Mouse (Mus musculus) limb, embryonic 11.5 days (tissue): ENCODE results near the gene Tprn. TPM values are rescaled to one million over a fixed set of nuclear protein-coding genes. Genes with fewer than 3 reads are reported as not detected.

ENCODE experiments used
- ATAC-seq: fragments of 200-750 bp; cut with Nextera tagmentation; 2 replicates; pipeline ENCODE4 v1.8.0; 2017; ENCODE audit warnings: low read depth; ENCODE audit not compliant: insufficient number of reproducible peaks, low FRiP score, low TSS enrichment
- DNase-seq: peaks from one replicate; pipeline ENCODE4 v3.0.0-alpha.2; 2015; ENCODE audit warnings: low spot score
- H3K27ac ChIP-seq: fragments of 300-500 bp; sonication (generic); replicated peaks from 2 replicates; pipeline ENCODE4 v1.5.1; 2014; ENCODE audit warnings: low read depth, mild to moderate bottlenecking, low read length
- H3K27me3 ChIP-seq: fragments of 300-500 bp; sonication (generic); 2 replicates; pipeline ENCODE4 v1.6.1; 2014; ENCODE audit warnings: mild to moderate bottlenecking, low read length, mixed read lengths; ENCODE audit not compliant: control insufficient read depth, insufficient read depth
- H3K36me3 ChIP-seq: fragments of 300-500 bp; sonication (generic); 2 replicates; pipeline ENCODE4 v1.6.1; 2014; ENCODE audit warnings: mild to moderate bottlenecking, low read length, moderate library complexity, mixed read lengths; ENCODE audit not compliant: control insufficient read depth, insufficient read depth
- H3K4me1 ChIP-seq: fragments of 300-500 bp; sonication (generic); 2 replicates; pipeline ENCODE4 v1.6.1; 2014; ENCODE audit warnings: low read length, mixed read lengths; ENCODE audit not compliant: control insufficient read depth, insufficient read depth
- H3K4me2 ChIP-seq: fragments of 300-500 bp; sonication (generic); 2 replicates; pipeline ENCODE4 v1.6.1; 2014; ENCODE audit warnings: low read depth, mild to moderate bottlenecking, moderate library complexity; ENCODE audit not compliant: severe bottlenecking
- H3K4me3 ChIP-seq: fragments of 300-500 bp; sonication (generic); 2 replicates; pipeline ENCODE4 v1.5.1; 2014; ENCODE audit warnings: low read depth, low read length
- H3K9ac ChIP-seq: fragments of 300-500 bp; sonication (generic); 2 replicates; pipeline ENCODE4 v1.6.1; 2014; ENCODE audit warnings: mild to moderate bottlenecking, low read length
- H3K9me3 ChIP-seq: fragments of 300-500 bp; sonication (generic); 2 replicates; pipeline ENCODE4 v1.6.1; 2016; ENCODE audit warnings: low read length; ENCODE audit not compliant: control insufficient read depth
- WGBS: fragments of 180-500 bp; shearing (Covaris S2); extraction: QIAGEN DNeasy Blood & Tissue Kit; methylation state at CpG from one replicate; pipeline ENCODE4 v1.1.7; 2014; 5-methylcytosine and 5-hydroxymethylcytosine counted together
- polyA plus RNA-seq: library from polyadenylated mRNA; unstranded; fragments of >200 nt; fragmentation: Nextera tagmentation; extraction: Ambion mirVana; gene quantifications from 2 replicates; pipeline ENCODE4 v1.2.1, GENCODE M21; 2014

The Tprn gene
- polyA plus RNA-seq, 1 experiment from 2014 or later: 5.7 TPM

DNA sequence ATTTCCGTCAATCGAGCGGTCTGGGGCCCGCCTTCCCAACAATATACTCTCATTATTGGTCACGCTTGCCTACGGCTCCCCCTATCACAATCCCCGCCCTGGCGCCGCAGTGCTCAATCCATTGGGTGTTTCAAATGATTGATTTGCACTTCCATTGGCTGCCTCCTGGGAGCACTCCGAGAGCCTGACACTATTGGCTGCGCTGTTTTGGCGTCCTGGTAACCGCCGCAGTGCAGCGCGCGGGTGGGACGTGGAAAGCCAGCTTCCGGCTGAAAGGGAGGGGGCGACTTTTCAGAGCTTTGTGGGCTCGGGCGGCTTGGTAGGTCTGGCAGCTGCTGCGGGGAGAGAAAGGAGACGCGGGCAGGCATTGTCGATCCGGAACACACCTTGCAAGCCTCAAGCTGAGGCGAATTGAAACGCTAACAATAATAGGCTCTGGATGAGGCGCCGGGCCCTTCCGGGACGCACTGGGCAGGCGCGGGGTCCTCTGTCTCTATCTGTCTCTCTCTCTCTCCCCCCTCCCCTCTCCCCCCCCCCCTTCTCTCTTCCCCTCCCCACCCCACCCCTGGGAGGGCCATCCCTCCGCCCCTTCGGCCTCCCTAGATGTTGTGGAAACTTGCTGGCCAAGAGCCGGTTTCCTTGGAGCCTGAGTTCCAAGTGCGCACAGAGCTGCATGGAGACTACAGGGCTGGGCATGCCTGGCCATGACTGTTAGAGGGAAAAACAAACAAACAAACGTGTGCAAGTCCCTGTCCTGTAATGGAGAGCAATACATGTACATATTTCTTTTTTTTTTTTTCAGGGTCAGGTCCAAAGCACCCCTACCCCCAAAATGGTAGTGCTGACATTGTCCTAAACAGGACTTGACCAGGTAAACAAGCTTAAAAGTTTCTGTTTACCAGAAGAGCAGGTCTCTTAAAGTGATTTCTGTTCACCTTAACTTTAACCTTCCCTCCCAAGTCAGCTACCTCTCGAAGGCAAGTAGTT is 37.4 kb upstream of the Tprn start:
- Histone ChIP-seq H3K4me3 (peak overlapping the region; percentile 85), H3K4me1 (peaks cover 8% of the 10 kb centered on the region), H3K9me3 (no peaks in the 10 kb centered on the region), H3K36me3 (peaks cover 2% of the 10 kb centered on the region; the same call in 1 of the 2 replicates), H3K4me2 (peak overlapping the region; percentile 64), H3K27me3 (no peaks in the 10 kb centered on the region), H3K27ac (peak overlapping the region; percentile 96), H3K9ac (peak overlapping the region; percentile 65)
- WGBS: 2% methylated on average over 41 of the region's 41 CpGs
- peak; percentile 97 for DNase-seq
- peak; percentile 96 for ATAC-seq

DNA sequence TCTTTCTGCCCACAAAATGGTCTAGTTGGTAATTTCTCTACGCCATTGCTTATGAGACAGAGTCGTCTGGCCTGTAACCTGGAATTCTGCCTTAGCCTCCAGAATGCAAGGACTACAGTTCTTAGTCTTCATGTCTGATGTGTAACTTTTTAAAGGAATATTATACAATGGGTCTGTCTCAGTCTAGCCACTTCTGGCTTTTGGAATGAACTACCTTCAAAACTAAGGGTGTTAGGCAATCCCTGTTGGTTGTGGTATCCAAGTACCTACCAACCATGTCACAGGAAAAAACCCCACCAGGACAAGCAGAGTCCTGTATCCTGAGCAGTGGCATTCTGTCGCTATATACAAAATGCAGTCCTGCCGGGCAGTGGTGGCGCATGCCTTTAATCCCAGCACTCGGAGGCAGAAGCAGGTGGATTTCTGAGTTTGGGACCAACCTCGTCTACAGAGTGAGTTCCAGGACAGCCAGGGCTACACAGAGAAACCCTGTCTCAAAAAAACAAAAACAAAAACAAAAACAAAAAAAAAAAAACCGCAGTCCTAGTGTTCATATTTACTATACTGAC is 36.5 kb upstream of the Tprn start:
- peak overlapping the region; percentile 64 for H3K4me2 ChIP-seq
- H3K9me3 ChIP-seq: no peaks in the 10 kb centered on the region
- H3K36me3 ChIP-seq: peaks cover 2% of the 10 kb centered on the region; the same call in 1 of the 2 replicates
- no peaks in the 10 kb centered on the region for H3K27me3 ChIP-seq
- peak overlapping the region; percentile 96 for H3K27ac ChIP-seq
- no peak overlapping the region for H3K9ac ChIP-seq
- ATAC-seq: no peak
- DNase-seq: no peak
- H3K4me1 ChIP-seq: peaks cover 8% of the 10 kb centered on the region
- H3K4me3 ChIP-seq: peak overlapping the region; percentile 85
- WGBS: 74% methylated on average over 8 of the region's 8 CpGs

DNA sequence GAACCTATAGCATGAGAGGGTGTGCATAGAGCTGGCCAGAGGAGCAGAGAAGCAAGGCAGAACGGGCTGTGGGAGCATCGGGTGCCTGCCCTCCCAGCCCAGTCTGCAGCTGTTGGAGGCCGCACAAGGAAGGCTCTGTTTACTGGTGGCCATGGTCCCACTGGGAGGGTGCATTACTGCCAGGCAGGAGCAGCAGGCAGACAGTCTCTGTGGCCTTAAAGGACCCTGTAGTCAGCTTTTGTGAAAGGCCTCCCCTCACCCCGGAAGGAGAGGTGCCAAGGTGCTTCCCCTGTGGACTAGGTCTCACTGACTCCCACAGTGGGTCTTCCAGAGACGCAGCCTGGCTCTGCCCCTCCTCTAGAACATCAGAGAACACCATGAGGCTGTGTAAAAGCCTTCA is 35.6 kb upstream of the Tprn start:
- 76% methylated on average over 5 of the region's 5 CpGs for WGBS
- Histone ChIP-seq H3K4me3 (no peak overlapping the region), H3K4me1 (peaks cover 8% of the 10 kb centered on the region), H3K27ac (no peak overlapping the region), H3K9me3 (no peaks in the 10 kb centered on the region), H3K27me3 (no peaks in the 10 kb centered on the region), H3K36me3 (no peaks in the 10 kb centered on the region; the same call in 1 of the 2 replicates), H3K9ac (no peak overlapping the region), H3K4me2 (no peak overlapping the region)
- no peak for ATAC-seq
- no peak for DNase-seq

DNA sequence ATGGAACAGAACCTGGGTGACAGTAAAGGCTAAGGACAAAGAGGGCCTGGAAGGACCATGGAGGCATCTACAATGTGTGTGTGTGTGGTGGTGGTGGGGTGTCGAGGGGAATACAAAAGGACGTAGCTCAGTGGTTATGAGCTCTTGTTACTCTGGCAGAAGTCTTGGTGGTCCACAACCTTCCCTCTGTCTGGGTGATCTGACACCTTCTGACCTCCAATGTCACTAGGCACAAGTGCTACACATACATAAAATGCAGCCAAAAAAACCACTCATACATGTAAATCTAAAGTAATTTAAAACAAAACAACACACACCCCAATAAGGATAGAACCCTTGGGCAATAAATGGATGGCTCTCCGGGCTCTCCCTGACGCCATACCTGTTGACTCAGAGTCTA is 35.0 kb upstream of the Tprn start:
- H3K27ac ChIP-seq: no peak overlapping the region
- DNase-seq (no peak), ATAC-seq (no peak)
- H3K9ac ChIP-seq: 0 out of 2 replicates have a peak overlapping the region, but pooled peaks have one; percentile 7
- H3K27me3 ChIP-seq: no peaks in the 10 kb centered on the region
- H3K4me3 ChIP-seq: no peak overlapping the region
- H3K36me3 ChIP-seq: no peaks in the 10 kb centered on the region
- H3K9me3 ChIP-seq: no peaks in the 10 kb centered on the region
- WGBS: 89% methylated on average over 4 of the region's 4 CpGs
- H3K4me1 ChIP-seq: peaks cover 8% of the 10 kb centered on the region
- no peak overlapping the region for H3K4me2 ChIP-seq

DNA sequence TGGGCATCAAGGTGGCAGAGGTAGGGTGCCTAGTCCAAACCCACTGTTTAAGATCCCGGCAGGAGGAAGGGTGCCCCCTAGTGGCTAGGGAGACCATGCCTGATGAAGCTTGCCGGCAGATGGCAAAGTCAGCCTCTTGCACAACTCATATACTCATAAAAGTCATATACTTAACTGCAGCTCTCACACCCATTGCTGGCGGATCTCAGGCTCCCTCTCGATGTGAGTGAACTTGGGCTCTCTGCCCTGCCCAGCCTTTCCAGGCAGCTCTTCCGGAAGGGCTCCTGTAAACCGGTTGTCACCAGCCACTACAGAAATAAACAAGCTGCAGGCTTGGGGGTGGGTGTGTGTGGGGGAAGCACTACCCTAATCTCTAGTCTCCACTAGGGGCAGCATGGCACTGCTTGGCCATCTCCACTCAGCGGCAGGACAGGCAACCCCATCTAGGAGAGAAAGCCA is 34.0 kb upstream of the Tprn start:
- no peaks in the 10 kb centered on the region for H3K9me3 ChIP-seq
- no peaks in the 10 kb centered on the region for H3K36me3 ChIP-seq
- no peaks in the 10 kb centered on the region for H3K27me3 ChIP-seq
- H3K9ac ChIP-seq: no peak overlapping the region
- H3K27ac ChIP-seq: no peak overlapping the region
- ATAC-seq (no peak), DNase-seq (peak; percentile 83)
- H3K4me2 ChIP-seq: peak overlapping the region; percentile 26; the same call in 1 of the 2 replicates
- no peak overlapping the region for H3K4me3 ChIP-seq
- peaks cover 5% of the 10 kb centered on the region for H3K4me1 ChIP-seq
- WGBS: 3% methylated on average over 7 of the region's 7 CpGs

DNA sequence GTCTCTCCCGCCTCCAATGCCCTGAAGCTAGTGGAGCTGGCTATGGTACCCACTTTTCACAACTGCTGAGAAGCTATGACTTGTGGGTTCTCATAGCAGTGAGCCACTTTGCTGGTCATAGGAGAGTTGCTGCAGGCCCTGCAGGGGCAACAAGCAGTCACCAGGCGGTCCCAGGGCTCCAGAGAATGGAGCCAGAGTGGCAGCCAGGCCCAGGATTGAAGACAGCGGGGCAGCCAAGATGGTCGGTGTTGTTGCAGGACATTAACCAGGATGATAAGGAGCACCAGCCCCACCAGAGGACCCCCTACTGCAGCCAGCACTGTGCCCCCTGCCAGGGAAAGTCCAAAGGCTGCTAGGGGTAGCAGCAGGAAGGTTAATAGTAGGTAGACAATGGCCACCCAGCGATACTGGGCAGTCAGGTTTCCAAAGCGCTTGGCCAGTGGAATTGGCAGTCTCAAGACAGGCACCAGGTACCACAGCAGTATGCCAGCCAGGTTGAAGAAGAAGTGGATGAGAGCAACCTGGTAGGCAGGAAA is 33.4 kb upstream of the Tprn start:
- no peak overlapping the region for H3K9ac ChIP-seq
- WGBS: 68% methylated on average over 6 of the region's 6 CpGs
- ATAC-seq (no peak), DNase-seq (no peak)
- no peaks in the 10 kb centered on the region for H3K27me3 ChIP-seq
- H3K4me2 ChIP-seq: peak overlapping the region; percentile 26; the same call in 1 of the 2 replicates
- peaks cover 3% of the 10 kb centered on the region; the same call in 1 of the 2 replicates for H3K4me1 ChIP-seq
- no peak overlapping the region for H3K4me3 ChIP-seq
- H3K9me3 ChIP-seq: no peaks in the 10 kb centered on the region
- no peak overlapping the region for H3K27ac ChIP-seq
- H3K36me3 ChIP-seq: no peaks in the 10 kb centered on the region

DNA sequence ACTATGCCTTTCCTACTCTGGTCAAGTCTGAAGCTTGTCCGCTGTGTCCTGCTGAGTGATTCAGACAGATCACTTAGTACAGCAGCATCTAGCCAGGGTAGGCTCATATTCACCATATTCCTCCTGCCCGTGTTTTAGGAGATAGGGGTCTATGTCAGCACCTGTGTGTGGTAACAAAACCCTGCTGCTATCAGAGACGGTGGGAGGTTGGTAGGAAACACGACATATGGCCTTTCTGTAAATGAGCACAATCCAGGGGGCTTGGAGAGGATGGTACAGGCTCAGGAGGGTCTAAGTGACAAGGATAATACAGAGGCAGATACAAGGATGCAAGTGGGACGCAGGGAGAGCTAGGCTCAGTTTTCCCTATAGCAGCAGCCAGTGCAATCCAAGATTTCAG is 32.8 kb upstream of the Tprn start:
- no peak for ATAC-seq
- H3K4me2 ChIP-seq: no peak overlapping the region
- H3K4me3 ChIP-seq: no peak overlapping the region
- H3K27ac ChIP-seq: no peak overlapping the region
- 86% methylated on average over 5 of the region's 5 CpGs for WGBS
- peaks cover 3% of the 10 kb centered on the region; the same call in 1 of the 2 replicates for H3K4me1 ChIP-seq
- DNase-seq: no peak
- H3K27me3 ChIP-seq: no peaks in the 10 kb centered on the region
- H3K9me3 ChIP-seq: no peaks in the 10 kb centered on the region
- no peak overlapping the region for H3K9ac ChIP-seq
- H3K36me3 ChIP-seq: no peaks in the 10 kb centered on the region

DNA sequence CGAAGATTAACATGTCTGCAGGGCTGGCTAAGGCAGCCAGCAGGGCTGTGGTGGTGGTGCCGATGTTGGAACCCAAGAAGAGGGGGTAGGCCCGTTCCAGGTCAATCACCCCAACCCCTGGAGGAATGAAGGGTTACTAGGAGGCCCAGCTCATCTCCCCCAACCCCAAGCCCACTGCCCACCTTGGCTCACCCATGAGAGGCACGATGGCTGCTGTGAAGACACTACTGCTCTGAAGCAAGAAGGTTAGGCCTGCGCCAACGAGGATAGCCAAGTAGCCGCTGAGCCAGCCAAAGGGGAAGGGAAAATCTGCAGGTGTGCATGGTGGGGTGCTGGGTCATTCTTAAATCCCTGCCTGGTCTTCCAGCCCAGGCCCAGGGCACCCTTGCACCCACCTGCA is 31.8 kb upstream of the Tprn start:
- WGBS: 89% methylated on average over 7 of the region's 7 CpGs

More for the DNA sequence above, 31.8 kb upstream of the Tprn start:
- Histone ChIP-seq H3K9me3 (no peaks in the 10 kb centered on the region), H3K4me3 (no peak overlapping the region), H3K27ac (no peak overlapping the region), H3K9ac (no peak overlapping the region), H3K36me3 (no peaks in the 10 kb centered on the region), H3K4me2 (no peak overlapping the region), H3K4me1 (peaks cover 2% of the 10 kb centered on the region; the same call in 1 of the 2 replicates), H3K27me3 (no peaks in the 10 kb centered on the region)
- no peak for DNase-seq
- ATAC-seq: no peak
